Mouse (Mus musculus): ENCODE results near the gene Phlpp1. TPM values are rescaled to one million over a fixed set of nuclear protein-coding genes. Genes with fewer than 3 reads are reported as not detected.

Gene Phlpp1
- polyA plus RNA-seq, 1 experiment from 2014 or later = 4.4 TPM

GRCm38 (mm10) chr1:106194263-106194662, 22.7 kb downstream of the Phlpp1 start:
- no peak for ATAC-seq (ENCODE audit: insufficient number of reproducible peaks, low FRiP score)
- peaks cover 47% of the 10 kb centered on the region for H3K4me1 ChIP-seq (replicated peaks)
- no peaks in the 10 kb centered on the region for H3K27me3 ChIP-seq (replicated peaks)
- no peak overlapping the region for H3K4me3 ChIP-seq
- H3K27ac ChIP-seq (ENCODE audit: poor library complexity, severe bottlenecking) = no peak overlapping the region
- no peaks in the 10 kb centered on the region for H3K9me3 ChIP-seq (replicated peaks)
- no peak overlapping the region for H3K9ac ChIP-seq
- H3K36me3 ChIP-seq = no peaks in the 10 kb centered on the region
- WGBS = 65% methylated on average over 3 of the region's 3 CpGs
- no peak overlapping the region for H3K4me2 ChIP-seq

DNA sequence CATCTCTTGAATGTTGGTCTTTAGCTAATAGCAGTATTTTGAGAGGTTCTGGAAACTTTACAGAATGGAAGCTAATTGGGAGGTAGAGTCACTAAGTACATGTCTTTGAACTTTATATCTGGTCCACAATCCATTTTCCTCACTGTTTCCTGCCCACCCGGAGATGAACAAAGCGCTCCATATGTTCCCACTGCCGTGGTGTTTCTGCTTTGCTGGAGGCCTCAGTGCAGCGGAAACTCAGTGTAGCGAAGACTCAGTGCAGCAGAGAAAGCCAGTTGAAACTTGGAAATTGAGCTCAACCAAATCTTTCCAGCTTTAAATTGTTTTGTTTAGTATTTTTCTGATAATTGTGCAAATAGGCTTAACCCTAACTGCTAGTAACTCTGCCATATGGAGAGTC, 26.4 kb downstream of the Phlpp1 start:
- H3K4me3 ChIP-seq = no peak overlapping the region

GRCm38 (mm10) chr1:106199109-106199508, 27.6 kb downstream of the Phlpp1 start:
- ATAC-seq (ENCODE audit: insufficient number of reproducible peaks, low FRiP score) = no peak
- WGBS = 86% methylated on average over 4 of the region's 4 CpGs
- no peak overlapping the region for H3K4me3 ChIP-seq
- H3K4me2 ChIP-seq = no peak overlapping the region
- H3K27me3 ChIP-seq (replicated peaks) = no peaks in the 10 kb centered on the region
- no peak overlapping the region for H3K9ac ChIP-seq
- peak overlapping the region; percentile 39; the same call in 1 of the 2 replicates for H3K27ac ChIP-seq (ENCODE audit: poor library complexity, severe bottlenecking)
- H3K36me3 ChIP-seq = no peaks in the 10 kb centered on the region
- H3K9me3 ChIP-seq (replicated peaks) = no peaks in the 10 kb centered on the region
- peaks cover 67% of the 10 kb centered on the region for H3K4me1 ChIP-seq (replicated peaks)

More for the DNA sequence above, 26.4 kb downstream of the Phlpp1 start:
- no peak for ATAC-seq (ENCODE audit: insufficient number of reproducible peaks, low FRiP score)
- H3K27ac ChIP-seq (ENCODE audit: poor library complexity, severe bottlenecking) = no peak overlapping the region
- 69% methylated on average over 5 of the region's 5 CpGs for WGBS
- H3K9ac ChIP-seq = no peak overlapping the region
- no peaks in the 10 kb centered on the region for H3K9me3 ChIP-seq (replicated peaks)
- no peak overlapping the region for H3K4me2 ChIP-seq
- H3K4me1 ChIP-seq (replicated peaks) = peaks cover 67% of the 10 kb centered on the region
- no peaks in the 10 kb centered on the region for H3K36me3 ChIP-seq
- no peaks in the 10 kb centered on the region for H3K27me3 ChIP-seq (replicated peaks)

- Histone ChIP-seq H3K4me3 (no peak overlapping the region), H3K27me3 (replicated peaks) (no peaks in the 10 kb centered on the region), H3K4me2 (peak overlapping the region; percentile 51), H3K9ac (no peak overlapping the region), H3K4me1 (replicated peaks) (peaks cover 66% of the 10 kb centered on the region), H3K9me3 (replicated peaks) (no peaks in the 10 kb centered on the region), H3K36me3 (no peaks in the 10 kb centered on the region), H3K27ac (ENCODE audit: poor library complexity, severe bottlenecking) (peak overlapping the region; percentile 86)
- ATAC-seq (ENCODE audit: insufficient number of reproducible peaks, low FRiP score) = peak; percentile 55; the same call in 1 of the 2 replicates
- 7% methylated on average over 2 of the region's 2 CpGs for WGBS
These were observed 28.1 kb downstream of the Phlpp1 start for GRCm38 (mm10) chr1:106199686-106200085.

- no peak for ATAC-seq (ENCODE audit: insufficient number of reproducible peaks, low FRiP score)
- Histone ChIP-seq H3K9ac (no peak overlapping the region), H3K4me1 (replicated peaks) (peaks cover 69% of the 10 kb centered on the region), H3K36me3 (no peaks in the 10 kb centered on the region), H3K27ac (ENCODE audit: poor library complexity, severe bottlenecking) (peak overlapping the region; percentile 32; the same call in 1 of the 2 replicates), H3K27me3 (replicated peaks) (no peaks in the 10 kb centered on the region), H3K4me2 (no peak overlapping the region), H3K4me3 (no peak overlapping the region), H3K9me3 (replicated peaks) (no peaks in the 10 kb centered on the region)
- WGBS = 80% methylated on average over 1 of the region's 1 CpGs
These were observed 29.5 kb downstream of the Phlpp1 start for GRCm38 (mm10) chr1:106201025-106201424.

- Histone ChIP-seq H3K4me3 (no peak overlapping the region), H3K27ac (ENCODE audit: poor library complexity, severe bottlenecking) (peak overlapping the region; percentile 25; the same call in 1 of the 2 replicates), H3K4me2 (no peak overlapping the region), H3K9ac (no peak overlapping the region), H3K36me3 (no peaks in the 10 kb centered on the region), H3K4me1 (replicated peaks) (peaks cover 72% of the 10 kb centered on the region), H3K27me3 (replicated peaks) (no peaks in the 10 kb centered on the region), H3K9me3 (replicated peaks) (no peaks in the 10 kb centered on the region)
- no peak for ATAC-seq (ENCODE audit: insufficient number of reproducible peaks, low FRiP score)
- WGBS = 53% methylated on average over 4 of the region's 4 CpGs
These were observed 30.4 kb downstream of the Phlpp1 start for GRCm38 (mm10) chr1:106201929-106202328.

DNA sequence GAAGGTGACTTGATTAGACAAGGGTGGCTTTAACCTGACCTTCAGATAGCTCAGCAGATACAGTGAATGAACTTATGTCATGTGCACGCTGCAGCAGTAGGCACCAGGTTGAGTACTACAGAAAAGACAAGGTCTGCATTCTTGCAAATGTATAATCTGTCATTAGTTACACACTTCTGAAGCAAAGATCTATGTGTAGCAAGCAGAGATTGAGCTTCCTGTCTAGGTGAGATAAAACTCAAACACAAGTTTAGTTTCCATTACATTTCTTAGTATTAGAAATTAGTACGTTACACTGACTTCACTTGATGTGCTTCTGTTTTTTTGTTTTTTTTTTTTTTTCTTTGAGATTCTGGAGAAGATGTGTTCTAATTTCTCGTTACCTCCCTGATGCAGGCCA, 32.4 kb downstream of the Phlpp1 start:
- no peak for ATAC-seq (ENCODE audit: insufficient number of reproducible peaks, low FRiP score)
- Histone ChIP-seq H3K9me3 (replicated peaks) (no peaks in the 10 kb centered on the region), H3K27ac (ENCODE audit: poor library complexity, severe bottlenecking) (peak overlapping the region; percentile 87), H3K4me3 (no peak overlapping the region), H3K9ac (no peak overlapping the region), H3K4me1 (replicated peaks) (peaks cover 75% of the 10 kb centered on the region), H3K36me3 (no peaks in the 10 kb centered on the region), H3K4me2 (peak overlapping the region; percentile 44), H3K27me3 (replicated peaks) (no peaks in the 10 kb centered on the region)
- 19% methylated on average over 3 of the region's 3 CpGs for WGBS

GRCm38 (mm10) chr1:106204350-106204749, 32.8 kb downstream of the Phlpp1 start:
- Histone ChIP-seq H3K27ac (ENCODE audit: poor library complexity, severe bottlenecking) (peak overlapping the region; percentile 87), H3K36me3 (no peaks in the 10 kb centered on the region), H3K9me3 (replicated peaks) (no peaks in the 10 kb centered on the region), H3K4me1 (replicated peaks) (peaks cover 76% of the 10 kb centered on the region), H3K4me3 (no peak overlapping the region), H3K9ac (no peak overlapping the region), H3K4me2 (peak overlapping the region; percentile 22), H3K27me3 (replicated peaks) (no peaks in the 10 kb centered on the region)
- 11% methylated on average over 3 of the region's 3 CpGs for WGBS
- ATAC-seq (ENCODE audit: insufficient number of reproducible peaks, low FRiP score) = peak; percentile 86

- H3K4me1 ChIP-seq (replicated peaks) = peaks cover 53% of the 10 kb centered on the region
- no peak overlapping the region for H3K4me3 ChIP-seq
- no peak overlapping the region for H3K27ac ChIP-seq (ENCODE audit: poor library complexity, severe bottlenecking)
- H3K9me3 ChIP-seq (replicated peaks) = no peaks in the 10 kb centered on the region
- H3K4me2 ChIP-seq = no peak overlapping the region
- 68% methylated on average over 5 of the region's 5 CpGs for WGBS
- no peaks in the 10 kb centered on the region for H3K27me3 ChIP-seq (replicated peaks)
- H3K36me3 ChIP-seq = no peaks in the 10 kb centered on the region
- no peak for ATAC-seq (ENCODE audit: insufficient number of reproducible peaks, low FRiP score)
- H3K9ac ChIP-seq = no peak overlapping the region
These were observed 37.0 kb downstream of the Phlpp1 start for GRCm38 (mm10) chr1:106208581-106208980.

DNA sequence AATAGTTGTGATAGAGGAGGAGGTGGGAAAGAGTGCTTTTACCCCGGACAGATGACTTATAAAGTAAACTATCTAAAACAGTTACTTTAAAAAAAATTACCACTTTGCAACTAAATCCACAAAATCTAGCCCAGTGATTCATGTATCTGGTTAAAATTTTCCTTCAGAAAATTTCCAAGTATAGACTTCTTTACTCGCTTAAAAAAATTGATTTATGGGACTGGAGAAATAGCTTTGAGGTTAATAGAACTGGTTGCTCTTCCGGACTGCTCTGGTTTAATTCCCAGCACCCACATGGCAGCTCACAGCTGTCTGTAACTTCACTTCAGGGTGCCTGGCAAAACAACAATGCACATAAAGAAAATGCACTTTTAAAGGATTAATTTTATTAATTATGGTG, 38.9 kb downstream of the Phlpp1 start:
- no peaks in the 10 kb centered on the region for H3K36me3 ChIP-seq
- H3K4me3 ChIP-seq = no peak overlapping the region
- WGBS = 88% methylated on average over 3 of the region's 3 CpGs
- H3K4me1 ChIP-seq (replicated peaks) = peaks cover 39% of the 10 kb centered on the region
- H3K9ac ChIP-seq = no peak overlapping the region
- no peaks in the 10 kb centered on the region for H3K27me3 ChIP-seq (replicated peaks)
- no peaks in the 10 kb centered on the region for H3K9me3 ChIP-seq (replicated peaks)
- no peak for ATAC-seq (ENCODE audit: insufficient number of reproducible peaks, low FRiP score)
- no peak overlapping the region for H3K27ac ChIP-seq (ENCODE audit: poor library complexity, severe bottlenecking)
- H3K4me2 ChIP-seq = no peak overlapping the region

- no peak for ATAC-seq (ENCODE audit: insufficient number of reproducible peaks, low FRiP score)
- Histone ChIP-seq H3K4me3 (no peak overlapping the region), H3K9ac (no peak overlapping the region), H3K4me1 (replicated peaks) (peaks cover 36% of the 10 kb centered on the region), H3K36me3 (no peaks in the 10 kb centered on the region), H3K9me3 (replicated peaks) (no peaks in the 10 kb centered on the region), H3K4me2 (no peak overlapping the region), H3K27me3 (replicated peaks) (no peaks in the 10 kb centered on the region), H3K27ac (ENCODE audit: poor library complexity, severe bottlenecking) (no peak overlapping the region)
- WGBS = 81% methylated on average over 5 of the region's 5 CpGs
These were observed 39.6 kb downstream of the Phlpp1 start for GRCm38 (mm10) chr1:106211146-106211545.

- H3K9ac ChIP-seq = no peak overlapping the region
- 33% methylated on average over 6 of the region's 6 CpGs for WGBS
- H3K36me3 ChIP-seq = peaks cover 5% of the 10 kb centered on the region; the same call in 1 of the 2 replicates
- H3K4me1 ChIP-seq (replicated peaks) = peaks cover 21% of the 10 kb centered on the region
- no peak overlapping the region for H3K4me3 ChIP-seq
- no peaks in the 10 kb centered on the region for H3K27me3 ChIP-seq (replicated peaks)
- 0 out of 2 replicates have a peak, but pooled peaks cover 3% of the 10 kb centered on the region for H3K9me3 ChIP-seq (replicated peaks)
- 0 out of 2 replicates have a peak overlapping the region, but pooled peaks have one; percentile 18 for H3K27ac ChIP-seq (ENCODE audit: poor library complexity, severe bottlenecking)
- ATAC-seq (ENCODE audit: insufficient number of reproducible peaks, low FRiP score) = peak; percentile 42; the same call in 1 of the 2 replicates
- H3K4me2 ChIP-seq = peak overlapping the region; percentile 36; the same call in 1 of the 2 replicates
These were observed 48.9 kb downstream of the Phlpp1 start for GRCm38 (mm10) chr1:106220431-106220830.

Data from heart, embryonic 12.5 days (tissue).